Mouse (Mus musculus) neural tube, embryonic 12.5 days (tissue): ENCODE measurements around the gene Tamm41. TPM values are rescaled to one million over a fixed set of nuclear protein-coding genes. Genes with fewer than 3 reads are reported as not detected.

Experiments
- ATAC-seq: fragments of 200-750 bp; cut with Nextera tagmentation; 2 replicates; pipeline ENCODE4 v1.8.0; 2017; ENCODE audit warnings: low read depth, mild to moderate bottlenecking, moderate TSS enrichment, moderate library complexity; ENCODE audit not compliant: low FRiP score
- H3K27ac ChIP-seq: fragments of 300-500 bp; sonication (generic); 2 replicates; pipeline ENCODE4 v1.5.1; 2016
- H3K27me3 ChIP-seq: fragments of 300-500 bp; sonication (generic); replicated peaks from 2 replicates; pipeline ENCODE4 v1.6.1; 2016; ENCODE audit warnings: mild to moderate bottlenecking
- H3K36me3 ChIP-seq: fragments of 300-500 bp; sonication (generic); 2 replicates; pipeline ENCODE4 v1.6.1; 2016; ENCODE audit warnings: mild to moderate bottlenecking
- H3K4me1 ChIP-seq: fragments of 300-500 bp; sonication (generic); 2 replicates; pipeline ENCODE4 v1.6.1; 2016
- H3K4me2 ChIP-seq: fragments of 300-500 bp; sonication (generic); replicated peaks from 2 replicates; pipeline ENCODE4 v1.6.1; 2016; ENCODE audit warnings: mild to moderate bottlenecking
- H3K4me3 ChIP-seq: fragments of 300-500 bp; sonication (generic); 2 replicates; pipeline ENCODE4 v1.5.1; 2016
- H3K9ac ChIP-seq: fragments of 300-500 bp; sonication (generic); 2 replicates; pipeline ENCODE4 v1.6.1; 2016; ENCODE audit warnings: mild to moderate bottlenecking
- H3K9me3 ChIP-seq: fragments of 300-500 bp; sonication (generic); 2 replicates; pipeline ENCODE4 v1.6.1; 2016; ENCODE audit warnings: mild to moderate bottlenecking
- WGBS: fragments of 180-500 bp; shearing (Covaris S2); methylation state at CpG from one replicate; pipeline ENCODE4 v1.1.7; 2016; 5-methylcytosine and 5-hydroxymethylcytosine counted together
- polyA plus RNA-seq: library from polyadenylated mRNA; unstranded; fragments of >200 nt; fragmentation: Nextera tagmentation; extraction: Ambion mirVana; gene quantifications from 2 replicates; pipeline ENCODE4 v1.2.1, GENCODE M21; 2016

Gene Tamm41
- 57.9 and 58.8 TPM in 2 replicates for polyA plus RNA-seq

GRCm38 (mm10) chr6:115037103-115038094, at the start of gene Tamm41:
Tamm41 (minus strand) TSS chr6:115037876.
- Histone ChIP-seq H3K4me3 (peak within 1 kb of the TSS; percentile 94), H3K4me2 (peak within 1 kb of the TSS; percentile 83), H3K9ac (peak within 1 kb of the TSS; percentile 84), H3K36me3 (peaks cover 22% of the 10 kb centered on the region), H3K27me3 (no peaks in the 10 kb centered on the region), H3K4me1 (peaks cover 13% of the 10 kb centered on the region), H3K27ac (no peak within 1 kb of the TSS), H3K9me3 (no peaks in the 10 kb centered on the region)
- peak; percentile 95 for ATAC-seq
- WGBS = 1% methylated on average over 57 of the region's 57 CpGs

- no peak for ATAC-seq
- WGBS = 63% methylated on average over 9 of the region's 9 CpGs
- Histone ChIP-seq H3K36me3 (no peaks in the 10 kb centered on the region), H3K9ac (no peak overlapping the region), H3K27me3 (no peaks in the 10 kb centered on the region), H3K4me2 (no peak overlapping the region), H3K4me3 (no peak overlapping the region), H3K27ac (no peak overlapping the region), H3K9me3 (no peaks in the 10 kb centered on the region), H3K4me1 (no peaks in the 10 kb centered on the region)
Measured at GRCm38 (mm10) chr6:115085274-115085841, 47.7 kb upstream of the Tamm41 start.

GRCm38 (mm10) chr6:115076781-115077575, 39.3 kb upstream of the Tamm41 start:
- Histone ChIP-seq H3K27me3 (no peaks in the 10 kb centered on the region), H3K27ac (no peak overlapping the region), H3K4me1 (no peaks in the 10 kb centered on the region), H3K9ac (no peak overlapping the region), H3K4me3 (no peak overlapping the region), H3K4me2 (no peak overlapping the region), H3K36me3 (no peaks in the 10 kb centered on the region), H3K9me3 (no peaks in the 10 kb centered on the region)
- WGBS = 51% methylated on average over 9 of the region's 9 CpGs
- ATAC-seq = no peak

GRCm38 (mm10) chr6:115072024-115072423, 34.3 kb upstream of the Tamm41 start:
- WGBS = 74% methylated on average over 2 of the region's 2 CpGs
- no peak overlapping the region for H3K4me3 ChIP-seq
- ATAC-seq = no peak
- no peaks in the 10 kb centered on the region for H3K9me3 ChIP-seq
- H3K9ac ChIP-seq = no peak overlapping the region
- H3K4me1 ChIP-seq = no peaks in the 10 kb centered on the region
- H3K36me3 ChIP-seq = no peaks in the 10 kb centered on the region
- H3K4me2 ChIP-seq = no peak overlapping the region
- H3K27me3 ChIP-seq = no peaks in the 10 kb centered on the region
- H3K27ac ChIP-seq = no peak overlapping the region

GRCm38 (mm10) chr6:115065411-115066241, 27.9 kb upstream of the Tamm41 start:
- no peaks in the 10 kb centered on the region for H3K4me1 ChIP-seq
- H3K4me2 ChIP-seq = no peak overlapping the region
- no peak overlapping the region for H3K9ac ChIP-seq
- H3K27ac ChIP-seq = no peak overlapping the region
- no peaks in the 10 kb centered on the region for H3K9me3 ChIP-seq
- no peak overlapping the region for H3K4me3 ChIP-seq
- ATAC-seq = no peak
- WGBS = 47% methylated on average over 13 of the region's 13 CpGs
- H3K27me3 ChIP-seq = no peaks in the 10 kb centered on the region
- no peaks in the 10 kb centered on the region for H3K36me3 ChIP-seq

GRCm38 (mm10) chr6:115062605-115063350, 25.1 kb upstream of the Tamm41 start:
- H3K4me2 ChIP-seq = no peak overlapping the region
- no peak overlapping the region for H3K9ac ChIP-seq
- no peaks in the 10 kb centered on the region for H3K4me1 ChIP-seq
- WGBS = 78% methylated on average over 5 of the region's 5 CpGs
- no peak for ATAC-seq
- H3K27ac ChIP-seq = no peak overlapping the region
- no peak overlapping the region for H3K4me3 ChIP-seq
- no peaks in the 10 kb centered on the region for H3K9me3 ChIP-seq
- H3K27me3 ChIP-seq = no peaks in the 10 kb centered on the region
- H3K36me3 ChIP-seq = no peaks in the 10 kb centered on the region

GRCm38 (mm10) chr6:115059227-115059626, 21.6 kb upstream of the Tamm41 start:
- ATAC-seq = no peak
- Histone ChIP-seq H3K9ac (no peak overlapping the region), H3K27ac (no peak overlapping the region), H3K4me2 (no peak overlapping the region), H3K27me3 (no peaks in the 10 kb centered on the region), H3K9me3 (no peaks in the 10 kb centered on the region), H3K36me3 (no peaks in the 10 kb centered on the region), H3K4me3 (no peak overlapping the region), H3K4me1 (no peaks in the 10 kb centered on the region)
- 68% methylated on average over 5 of the region's 5 CpGs for WGBS

- 40% methylated on average over 2 of the region's 2 CpGs for WGBS
- no peak overlapping the region for H3K4me2 ChIP-seq
- H3K27ac ChIP-seq = no peak overlapping the region
- no peaks in the 10 kb centered on the region for H3K27me3 ChIP-seq
- H3K4me3 ChIP-seq = no peak overlapping the region
- no peak for ATAC-seq
- H3K4me1 ChIP-seq = no peaks in the 10 kb centered on the region
- no peaks in the 10 kb centered on the region for H3K9me3 ChIP-seq
- no peaks in the 10 kb centered on the region for H3K36me3 ChIP-seq
- H3K9ac ChIP-seq = no peak overlapping the region
Measured at GRCm38 (mm10) chr6:115056699-115057098, 19.0 kb upstream of the Tamm41 start.

- H3K9ac ChIP-seq = no peak overlapping the region
- H3K36me3 ChIP-seq = no peaks in the 10 kb centered on the region
- ATAC-seq = no peak
- H3K27me3 ChIP-seq = no peaks in the 10 kb centered on the region
- no peaks in the 10 kb centered on the region for H3K4me1 ChIP-seq
- WGBS = 76% methylated on average over 4 of the region's 4 CpGs
- no peak overlapping the region for H3K4me3 ChIP-seq
- H3K9me3 ChIP-seq = no peaks in the 10 kb centered on the region
- no peak overlapping the region for H3K27ac ChIP-seq
- no peak overlapping the region for H3K4me2 ChIP-seq
Measured at GRCm38 (mm10) chr6:115055440-115055839, 17.8 kb upstream of the Tamm41 start.

GRCm38 (mm10) chr6:115051586-115052197, 14.0 kb upstream of the Tamm41 start:
- 68% methylated on average over 6 of the region's 6 CpGs for WGBS
- Histone ChIP-seq H3K27ac (no peak overlapping the region), H3K36me3 (no peaks in the 10 kb centered on the region), H3K4me3 (no peak overlapping the region), H3K27me3 (no peaks in the 10 kb centered on the region), H3K9me3 (no peaks in the 10 kb centered on the region), H3K4me1 (no peaks in the 10 kb centered on the region), H3K9ac (no peak overlapping the region), H3K4me2 (no peak overlapping the region)
- ATAC-seq = no peak

GRCm38 (mm10) chr6:115049015-115049414, 11.3 kb upstream of the Tamm41 start:
- Histone ChIP-seq H3K27ac (no peak overlapping the region), H3K36me3 (no peaks in the 10 kb centered on the region), H3K4me3 (no peak overlapping the region), H3K9ac (no peak overlapping the region), H3K27me3 (no peaks in the 10 kb centered on the region), H3K4me2 (no peak overlapping the region), H3K9me3 (no peaks in the 10 kb centered on the region), H3K4me1 (no peaks in the 10 kb centered on the region)
- 24% methylated on average over 4 of the region's 4 CpGs for WGBS
- no peak for ATAC-seq
